Mouse (Mus musculus): ENCODE results near the gene Apopt1. TPM values are rescaled to one million over a fixed set of nuclear protein-coding genes. Genes with fewer than 3 reads are reported as not detected.

The Apopt1 gene
- polyA plus RNA-seq, 1 experiment from 2014 or later = 25.8 TPM

GRCm38 (mm10) chr12:111756698-111757082 lies 43.6 kb downstream of the Apopt1 start:
- 85% methylated on average over 5 of the region's 5 CpGs for WGBS (ENCODE audit: missing documents)

GRCm38 (mm10) chr12:111757561-111758325 lies 44.7 kb downstream of the Apopt1 start:
- Histone ChIP-seq H3K36me3 (ENCODE audit: inconsistent target) (0 out of 2 replicates have a peak, but pooled peaks cover 6% of the 10 kb centered on the region), H3K27ac (no peak overlapping the region), H3K4me3 (ENCODE audit: inconsistent target) (peak overlapping the region; percentile 23), H3K79me2 (ENCODE audit: inconsistent target) (peaks cover 39% of the 10 kb centered on the region)
- 71% methylated on average over 10 of the region's 10 CpGs for WGBS (ENCODE audit: missing documents)

More at GRCm38 (mm10) chr12:111756698-111757082, 43.6 kb downstream of the Apopt1 start:
- Histone ChIP-seq H3K4me3 (ENCODE audit: inconsistent target) (no peak overlapping the region), H3K79me2 (ENCODE audit: inconsistent target) (peaks cover 28% of the 10 kb centered on the region), H3K27ac (no peak overlapping the region), H3K36me3 (ENCODE audit: inconsistent target) (no peaks in the 10 kb centered on the region)

GRCm38 (mm10) chr12:111758381-111759175 lies 45.5 kb downstream of the Apopt1 start, which contains the start of gene Klc1:
Gene Klc1 (plus strand): TSS chr12:111758849.
- H3K4me3 ChIP-seq (ENCODE audit: inconsistent target) = peak within 1 kb of the TSS; percentile 100
- WGBS (ENCODE audit: missing documents) = under 1% methylated on average over 81 of the region's 85 CpGs
- H3K27ac ChIP-seq = peak within 1 kb of the TSS; percentile 73
- H3K36me3 ChIP-seq (ENCODE audit: inconsistent target) = 0 out of 2 replicates have a peak, but pooled peaks cover 11% of the 10 kb centered on the region
- H3K79me2 ChIP-seq (ENCODE audit: inconsistent target) = peaks cover 47% of the 10 kb centered on the region

DNA sequence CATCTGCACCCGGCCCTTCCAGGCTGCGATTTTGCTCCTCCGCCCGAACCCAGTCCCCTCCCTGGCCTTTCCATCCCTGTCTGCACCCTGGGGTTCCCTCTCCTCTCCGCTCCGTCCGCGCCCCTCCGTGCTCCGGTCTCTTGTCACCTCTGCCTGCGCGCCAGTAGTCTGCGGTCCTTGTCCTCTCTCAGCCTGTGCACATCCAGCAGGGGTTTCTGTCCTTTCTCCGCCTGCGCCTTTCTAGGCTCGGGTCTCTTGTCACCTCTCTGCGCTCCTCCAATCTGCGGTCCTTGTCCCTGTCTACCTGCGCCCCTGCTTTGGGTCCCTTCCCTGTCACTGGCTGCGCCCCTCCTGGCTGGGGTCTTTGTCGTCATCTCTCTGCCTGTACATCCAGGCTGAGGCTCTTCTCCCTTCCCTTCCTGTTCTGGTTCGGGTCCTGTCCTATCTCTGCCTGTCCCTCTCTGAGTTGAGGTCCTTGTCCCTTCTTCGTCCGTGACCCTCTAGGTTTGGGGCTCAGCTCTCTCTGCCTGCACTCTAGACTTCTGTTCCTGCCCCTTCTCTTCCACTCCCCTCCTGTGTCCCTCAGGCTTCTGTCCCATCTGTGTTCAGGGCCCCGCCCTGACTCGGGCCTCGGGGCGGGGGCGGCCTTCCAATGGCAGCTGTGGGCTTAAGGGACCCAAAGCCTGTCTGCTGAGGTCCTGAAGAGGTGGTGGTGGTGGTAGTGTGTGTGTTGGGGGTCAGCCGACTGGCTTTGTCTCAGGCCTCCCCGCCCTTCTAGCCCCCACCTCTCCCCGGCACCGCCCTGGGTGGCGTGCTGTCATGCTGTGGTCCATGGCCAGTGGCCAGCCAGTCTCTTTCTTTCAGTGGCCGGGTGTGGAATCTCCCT lies 46.4 kb downstream of the Apopt1 start:
- 12% methylated on average over 35 of the region's 35 CpGs for WGBS (ENCODE audit: missing documents)
- Histone ChIP-seq H3K79me2 (ENCODE audit: inconsistent target) (peaks cover 55% of the 10 kb centered on the region), H3K27ac (peak overlapping the region; percentile 73), H3K36me3 (ENCODE audit: inconsistent target) (0 out of 2 replicates have a peak, but pooled peaks cover 11% of the 10 kb centered on the region), H3K4me3 (ENCODE audit: inconsistent target) (peak overlapping the region; percentile 100)

- Histone ChIP-seq H3K79me2 (ENCODE audit: inconsistent target) (peaks cover 65% of the 10 kb centered on the region), H3K27ac (0 out of 2 replicates have a peak overlapping the region, but pooled peaks have one; percentile 73), H3K4me3 (ENCODE audit: inconsistent target) (peak overlapping the region; percentile 100), H3K36me3 (ENCODE audit: inconsistent target) (0 out of 2 replicates have a peak, but pooled peaks cover 11% of the 10 kb centered on the region)
- 70% methylated on average over 7 of the region's 7 CpGs for WGBS (ENCODE audit: missing documents)
Observed at GRCm38 (mm10) chr12:111760306-111760908, 47.3 kb downstream of the Apopt1 start.

GRCm38 (mm10) chr12:111762620-111763280 lies 49.7 kb downstream of the Apopt1 start:
- Histone ChIP-seq H3K4me3 (ENCODE audit: inconsistent target) (no peak overlapping the region), H3K27ac (no peak overlapping the region), H3K79me2 (ENCODE audit: inconsistent target) (peaks cover 89% of the 10 kb centered on the region), H3K36me3 (ENCODE audit: inconsistent target) (0 out of 2 replicates have a peak, but pooled peaks cover 11% of the 10 kb centered on the region)
- 96% methylated on average over 12 of the region's 13 CpGs for WGBS (ENCODE audit: missing documents)

DNA sequence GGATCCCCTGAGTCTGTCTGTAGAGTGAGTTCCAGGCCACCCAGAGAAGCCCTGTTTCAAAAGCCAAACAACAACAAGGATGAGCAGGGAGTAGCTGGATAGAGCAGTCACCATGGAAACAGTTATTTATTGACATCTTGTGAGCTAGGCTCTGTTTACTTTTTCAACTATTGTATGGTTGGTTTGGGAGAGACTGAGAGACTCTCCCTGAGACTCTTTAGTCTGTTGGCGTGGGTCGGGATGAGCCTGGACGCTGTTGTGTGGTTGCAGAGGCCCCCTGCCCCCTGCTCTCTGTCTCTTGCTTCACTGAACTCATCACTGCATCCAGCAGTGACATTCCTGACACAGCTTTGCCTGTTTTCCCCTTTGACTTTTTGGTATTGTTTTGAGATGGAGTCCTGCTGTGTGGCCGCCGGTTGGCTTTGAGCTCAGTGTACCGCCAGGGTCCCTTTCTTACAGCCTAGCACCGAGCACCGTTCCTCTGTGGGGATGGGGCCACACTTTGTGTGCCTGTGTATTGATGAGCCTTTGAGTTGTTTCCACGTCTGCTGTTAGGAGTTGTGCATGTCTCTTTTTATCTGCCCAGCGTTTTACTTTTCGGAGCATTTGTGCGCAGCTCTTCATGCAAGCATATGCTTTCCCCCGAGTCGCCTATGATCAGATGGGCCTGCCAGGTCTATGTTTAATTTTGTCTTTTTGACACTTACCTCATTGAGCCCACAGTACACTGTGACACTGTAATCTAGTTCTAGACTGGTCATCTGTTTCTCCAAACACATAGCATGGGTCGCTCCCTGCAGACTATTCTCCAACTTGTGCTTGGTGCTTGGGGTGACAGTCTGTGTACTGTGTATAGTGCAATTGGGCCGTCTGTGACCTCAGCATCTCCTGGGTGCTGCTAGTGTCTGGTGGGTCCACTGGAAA lies 53.5 kb downstream of the Apopt1 start:
- H3K27ac ChIP-seq = no peak overlapping the region
- no peak overlapping the region for H3K4me3 ChIP-seq (ENCODE audit: inconsistent target)
- 92% methylated on average over 16 of the region's 16 CpGs for WGBS (ENCODE audit: missing documents)
- peaks cover 100% of the 10 kb centered on the region for H3K79me2 ChIP-seq (ENCODE audit: inconsistent target)
- peaks cover 12% of the 10 kb centered on the region; the same call in 1 of the 2 replicates for H3K36me3 ChIP-seq (ENCODE audit: inconsistent target)

DNA sequence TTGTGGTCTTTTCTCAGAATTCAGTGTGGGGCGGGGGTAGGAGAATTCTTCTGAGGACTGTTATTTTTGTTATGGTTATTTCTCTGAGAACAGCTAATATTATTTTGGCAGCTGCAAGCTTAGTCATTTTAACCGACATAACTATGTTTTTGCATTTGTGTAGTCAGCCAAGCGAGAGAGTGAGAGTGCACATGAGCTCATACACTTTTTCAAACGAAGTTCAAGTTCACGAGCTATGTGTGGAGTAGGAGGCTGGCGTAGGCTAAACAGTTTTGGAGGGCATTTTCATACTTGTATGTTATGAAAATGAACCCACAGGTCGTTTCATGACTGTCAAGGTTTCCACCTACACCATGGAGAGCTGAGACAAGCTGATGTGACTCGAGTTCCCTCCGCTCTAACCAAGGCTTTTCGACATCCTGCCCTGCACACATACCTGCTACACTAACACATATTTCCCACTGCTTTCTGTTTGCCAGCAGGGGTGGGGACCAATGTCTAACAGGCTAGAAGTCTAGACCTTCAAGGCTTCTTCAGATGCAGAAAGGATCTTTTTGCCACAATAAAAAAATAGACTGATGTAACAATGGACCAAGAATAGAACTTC lies 55.4 kb downstream of the Apopt1 start:
- H3K36me3 ChIP-seq (ENCODE audit: inconsistent target) = peaks cover 19% of the 10 kb centered on the region
- H3K79me2 ChIP-seq (ENCODE audit: inconsistent target) = peaks cover 100% of the 10 kb centered on the region
- WGBS (ENCODE audit: missing documents) = 97% methylated on average over 8 of the region's 10 CpGs
- H3K27ac ChIP-seq = no peak overlapping the region
- no peak overlapping the region for H3K4me3 ChIP-seq (ENCODE audit: inconsistent target)

- peaks cover 27% of the 10 kb centered on the region for H3K36me3 ChIP-seq (ENCODE audit: inconsistent target)
- 74% methylated on average over 10 of the region's 10 CpGs for WGBS (ENCODE audit: missing documents)
- H3K79me2 ChIP-seq (ENCODE audit: inconsistent target) = peaks cover 100% of the 10 kb centered on the region
- H3K4me3 ChIP-seq (ENCODE audit: inconsistent target) = no peak overlapping the region
- no peak overlapping the region for H3K27ac ChIP-seq
Observed at GRCm38 (mm10) chr12:111769306-111769705, 56.2 kb downstream of the Apopt1 start.

GRCm38 (mm10) chr12:111769816-111770577 lies 56.9 kb downstream of the Apopt1 start:
- 93% methylated on average over 8 of the region's 9 CpGs for WGBS (ENCODE audit: missing documents)
- Histone ChIP-seq H3K79me2 (ENCODE audit: inconsistent target) (peaks cover 100% of the 10 kb centered on the region), H3K36me3 (ENCODE audit: inconsistent target) (peaks cover 34% of the 10 kb centered on the region), H3K27ac (no peak overlapping the region), H3K4me3 (ENCODE audit: inconsistent target) (no peak overlapping the region)

- no peak overlapping the region for H3K4me3 ChIP-seq (ENCODE audit: inconsistent target)
- no peak overlapping the region for H3K27ac ChIP-seq
- peaks cover 41% of the 10 kb centered on the region for H3K36me3 ChIP-seq (ENCODE audit: inconsistent target)
- 88% methylated on average over 10 of the region's 10 CpGs for WGBS (ENCODE audit: missing documents)
- peaks cover 100% of the 10 kb centered on the region for H3K79me2 ChIP-seq (ENCODE audit: inconsistent target)
Observed at GRCm38 (mm10) chr12:111770651-111771050, 57.6 kb downstream of the Apopt1 start.

Measured in macrophage (primary cell).